Mouse (Mus musculus): ENCODE measurements around the gene Nuak2. TPM values are rescaled to one million over a fixed set of nuclear protein-coding genes. Genes with fewer than 3 reads are reported as not detected.

Gene Nuak2
- total RNA-seq, 2 experiments from 2014 or later: 1.6 to 1.7 TPM

DNA sequence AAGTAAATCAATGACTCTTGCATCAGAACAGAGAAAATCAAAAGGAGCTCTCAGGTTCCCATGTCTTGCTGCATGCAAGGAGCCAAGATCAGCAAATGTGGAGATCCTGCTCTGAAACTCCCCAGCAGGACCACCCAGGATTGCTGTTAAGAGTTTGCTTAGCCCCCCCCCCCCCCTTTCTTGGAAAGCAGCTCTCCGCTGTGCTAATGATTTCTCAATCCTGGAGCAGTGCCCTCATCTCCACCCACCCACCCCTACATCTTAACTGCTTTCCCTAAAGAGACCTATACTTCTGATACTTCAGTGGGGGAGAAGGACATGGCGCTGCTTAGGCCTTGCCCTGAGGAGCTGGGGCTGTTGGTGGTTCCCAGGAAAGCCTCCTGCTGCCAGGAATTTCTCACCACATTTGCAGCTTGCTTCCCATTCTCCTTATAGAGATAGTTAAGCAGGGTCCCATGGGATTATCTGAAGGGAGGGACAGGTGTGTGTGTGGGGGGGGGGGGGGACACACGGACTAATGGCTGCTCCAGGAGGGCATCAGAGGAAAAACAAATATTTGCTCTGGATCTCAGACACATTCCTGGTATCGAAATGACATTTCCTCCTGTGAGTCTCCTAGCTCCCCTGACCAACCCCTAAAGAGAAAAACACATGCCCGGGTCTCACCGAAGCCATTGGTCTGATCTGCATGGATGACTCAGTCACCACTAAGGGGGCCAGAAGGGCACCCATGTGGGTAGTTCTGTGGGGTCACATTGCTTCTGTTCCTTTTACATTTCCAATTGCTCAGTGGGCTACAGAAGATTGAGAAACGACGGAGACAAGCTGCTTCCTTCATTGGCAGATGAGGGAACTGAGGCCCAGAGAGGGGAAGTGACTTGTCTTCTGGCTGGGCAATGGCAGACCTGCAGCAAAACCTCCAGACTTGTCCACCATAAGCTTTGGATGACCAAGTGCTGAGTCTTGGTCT lies 2.3 kb downstream of the Nuak2 start:
- DNase-seq (ENCODE audit: low spot score in 2 of 2): no peak
- intact Hi-C loops (cut with DNase I): no loop called here

DNA sequence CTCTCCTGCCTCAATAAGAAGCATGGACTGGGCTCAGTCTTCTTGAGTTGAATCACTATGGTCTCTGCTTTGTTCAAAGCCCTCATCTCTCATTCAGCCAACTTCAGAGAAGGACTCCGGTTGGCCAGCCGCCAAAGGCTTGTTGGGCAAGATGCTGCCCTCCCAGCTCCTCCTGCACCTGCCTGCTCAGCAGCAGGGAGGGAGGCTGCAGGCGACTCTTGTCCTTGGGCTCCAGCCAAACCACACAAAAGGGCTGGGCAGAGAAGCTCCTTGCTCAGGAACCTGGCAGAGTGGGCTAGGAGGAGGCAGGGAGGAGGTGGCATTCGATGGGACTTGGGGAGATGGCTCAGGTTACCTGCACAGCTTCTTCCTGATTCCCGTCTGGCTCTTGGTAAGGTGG lies 3.3 kb downstream of the Nuak2 start:
- intact Hi-C loops (cut with DNase I): no loop called here
- peak in 1 of 2 experiments; percentile 38 for DNase-seq (ENCODE audit: low spot score in 2 of 2)

DNA sequence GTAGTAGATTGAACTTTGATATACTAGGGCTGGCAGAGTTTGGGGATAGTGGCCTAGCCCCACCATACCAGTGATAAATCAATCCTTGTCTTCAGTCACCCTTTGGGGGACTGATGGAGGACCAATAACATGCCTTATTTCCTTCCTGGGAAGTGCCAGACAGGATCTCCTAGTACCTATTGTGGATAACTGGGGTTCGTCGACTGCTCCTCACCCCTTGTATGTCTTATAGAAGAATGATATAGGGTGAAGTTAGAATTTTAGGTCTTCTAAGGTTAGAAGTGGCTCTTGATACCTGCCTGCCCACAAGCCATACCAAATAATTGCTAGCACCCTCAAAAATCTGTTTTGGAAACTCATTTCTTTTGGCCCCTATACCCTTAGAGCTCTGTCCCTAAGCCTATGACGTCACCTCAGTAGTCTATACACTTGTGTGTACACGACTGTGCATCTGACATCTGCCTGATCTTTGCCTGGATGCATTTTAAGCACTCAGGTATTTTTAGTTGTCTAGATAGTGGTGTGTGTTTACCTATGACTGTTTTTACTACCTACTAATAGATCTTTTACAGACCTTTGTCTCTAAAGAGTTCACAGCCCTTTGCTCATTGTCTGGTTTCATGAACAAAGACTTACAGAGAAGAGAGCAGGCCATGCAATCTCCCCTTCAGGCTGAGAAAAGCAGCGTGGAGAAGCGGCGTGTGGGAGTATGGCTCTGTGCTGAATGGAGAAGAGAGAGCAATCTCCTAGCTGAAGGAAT lies 6.1 kb downstream of the Nuak2 start:
- intact Hi-C loops (cut with DNase I): no loop called here
- no peak for DNase-seq (ENCODE audit: low spot score in 2 of 2)

- intact Hi-C loops (cut with DNase I): no loop called here
- no peak for DNase-seq (ENCODE audit: low spot score in 2 of 2)
Observed at GRCm38 (mm10) chr1:132322711-132323542, 7.0 kb downstream of the Nuak2 start.

- no peak for DNase-seq (ENCODE audit: low spot score in 2 of 2)
- intact Hi-C loops (cut with DNase I): no loop called here
Observed at GRCm38 (mm10) chr1:132326777-132327176, 10.9 kb downstream of the Nuak2 start.

DNA sequence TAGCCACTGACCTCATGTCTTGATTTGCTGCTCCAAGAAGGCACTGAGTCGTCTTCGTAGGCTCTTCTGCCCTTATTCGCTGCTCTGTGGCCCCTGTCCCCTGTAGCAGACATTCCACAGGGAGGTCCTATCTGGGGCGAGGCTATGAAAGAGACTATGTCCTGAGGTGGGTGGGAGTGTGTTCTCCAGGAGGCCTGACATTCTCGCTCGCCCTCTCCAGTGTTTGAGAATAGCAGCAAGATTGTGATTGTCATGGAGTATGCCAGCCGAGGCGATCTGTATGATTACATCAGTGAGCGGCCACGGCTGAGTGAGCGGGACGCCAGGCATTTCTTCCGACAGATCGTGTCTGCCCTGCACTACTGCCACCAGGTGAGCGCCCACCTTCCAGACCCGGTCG lies 11.6 kb downstream of the Nuak2 start:
- no peak for DNase-seq (ENCODE audit: low spot score in 2 of 2)
- intact Hi-C loops (cut with DNase I): no loop called here

DNA sequence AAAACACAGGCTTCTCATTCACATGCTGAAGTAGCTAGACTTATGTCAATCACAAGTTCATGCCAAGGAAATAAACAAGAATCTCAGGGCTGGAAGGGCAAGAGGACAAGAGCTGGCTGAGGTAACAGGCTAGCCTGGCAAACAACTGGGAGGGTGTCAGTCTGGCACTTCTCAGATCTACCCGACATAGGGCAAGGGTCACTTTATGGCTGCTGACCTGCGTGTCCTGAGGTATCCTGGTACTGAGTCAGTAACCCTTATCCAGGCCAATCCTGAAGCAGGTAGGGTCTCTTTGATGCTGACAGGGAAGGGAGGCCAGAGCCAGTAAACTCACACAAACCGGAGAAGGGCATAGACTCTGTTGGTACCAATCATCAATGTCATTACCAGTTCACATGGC lies 12.6 kb downstream of the Nuak2 start:
- DNase-seq (ENCODE audit: low spot score in 2 of 2): no peak
- intact Hi-C loops (cut with DNase I): no loop called here

DNA sequence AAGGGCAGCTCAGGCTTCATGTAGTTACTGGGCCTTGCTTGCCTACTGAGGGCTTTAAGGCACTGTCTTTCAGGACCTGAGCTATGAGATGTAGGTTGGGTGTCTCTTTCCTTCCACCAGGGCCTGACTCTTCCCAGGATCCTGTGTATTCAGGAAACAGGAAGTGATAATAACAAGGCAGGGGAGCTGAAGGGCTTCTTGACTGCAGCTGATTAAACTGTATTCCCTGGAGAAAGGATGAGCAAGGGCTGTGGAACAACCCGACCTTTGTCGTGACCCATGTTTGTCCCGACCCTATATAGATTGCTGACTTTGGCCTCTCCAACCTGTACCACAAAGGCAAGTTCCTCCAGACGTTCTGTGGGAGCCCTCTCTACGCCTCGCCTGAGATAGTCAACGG lies 13.7 kb downstream of the Nuak2 start:
- intact Hi-C loops (cut with DNase I): no loop called here

GRCm38 (mm10) chr1:132330397-132330796 lies 14.5 kb downstream of the Nuak2 start:
- intact Hi-C loops (cut with DNase I): no loop called here
- no peak for DNase-seq (ENCODE audit: low spot score in 2 of 2)

More for the DNA sequence above, 13.7 kb downstream of the Nuak2 start:
- no peak for DNase-seq (ENCODE audit: low spot score in 2 of 2)

GRCm38 (mm10) chr1:132331283-132331682 lies 15.4 kb downstream of the Nuak2 start:
- intact Hi-C loops (cut with DNase I): no loop called here
- no peak for DNase-seq (ENCODE audit: low spot score in 2 of 2)

- intact Hi-C loops (cut with DNase I): no loop called here
- DNase-seq (ENCODE audit: low spot score in 2 of 2): no peak
Observed at GRCm38 (mm10) chr1:132333201-132333600, 17.3 kb downstream of the Nuak2 start.

DNA sequence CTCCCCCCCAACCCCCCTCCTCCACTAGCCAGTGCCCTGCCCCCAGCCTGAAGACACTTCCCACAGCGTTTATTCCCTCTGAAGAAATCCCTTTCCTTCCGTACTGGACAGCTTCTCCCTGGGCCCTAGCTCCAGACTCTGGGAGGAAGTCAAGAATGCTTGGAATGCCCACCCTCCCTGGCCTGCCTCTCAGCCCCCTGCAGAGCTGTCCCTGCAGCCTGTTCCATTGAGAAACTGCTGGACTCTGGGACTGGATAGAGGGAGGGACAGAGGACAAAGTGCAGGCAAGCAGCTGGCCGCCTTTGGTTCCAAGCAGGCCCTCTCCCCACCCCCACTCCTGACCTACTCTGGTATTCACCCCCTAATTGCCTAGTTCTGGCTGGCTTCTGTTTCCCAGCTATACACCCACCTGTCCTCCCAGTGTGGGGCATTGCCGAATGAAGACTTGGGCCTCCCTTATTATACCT lies 17.8 kb downstream of the Nuak2 start:
- no peak for DNase-seq (ENCODE audit: low spot score in 2 of 2)
- intact Hi-C loops (cut with DNase I): no loop called here

GRCm38 (mm10) chr1:132334178-132334801 lies 18.4 kb downstream of the Nuak2 start:
- intact Hi-C loops (cut with DNase I): no loop called here
- no peak for DNase-seq (ENCODE audit: low spot score in 2 of 2)

- DNase-seq (ENCODE audit: low spot score in 2 of 2): no peak
- intact Hi-C loops (cut with DNase I): no loop called here
Observed at GRCm38 (mm10) chr1:132335378-132335965, 19.5 kb downstream of the Nuak2 start.

DNA sequence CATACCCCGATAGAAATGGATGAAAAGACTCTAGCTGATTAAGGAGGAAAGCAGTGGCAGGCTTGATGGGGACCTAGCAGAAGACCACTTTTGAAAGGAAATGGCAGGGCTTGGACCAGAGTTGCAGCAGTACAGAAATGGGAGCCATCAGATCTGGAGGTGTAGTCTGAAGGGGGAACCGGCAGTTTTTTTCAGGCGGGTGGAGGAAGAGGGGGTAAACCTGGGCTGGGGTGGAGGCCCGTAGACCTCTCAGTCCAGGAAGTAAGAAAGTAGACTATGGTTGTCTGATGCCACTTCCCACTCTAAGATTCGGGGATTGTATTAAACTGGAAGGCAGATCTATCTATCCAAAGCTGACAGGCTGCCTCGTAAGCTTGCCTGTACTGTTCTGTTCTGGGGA lies 21.0 kb downstream of the Nuak2 start:
- DNase-seq (ENCODE audit: low spot score in 2 of 2): no peak
- intact Hi-C loops (cut with DNase I): no loop called here

- intact Hi-C loops (cut with DNase I): no loop called here
- DNase-seq (ENCODE audit: low spot score in 2 of 2): no peak
Observed at GRCm38 (mm10) chr1:132338027-132338660, 22.2 kb downstream of the Nuak2 start.

DNA sequence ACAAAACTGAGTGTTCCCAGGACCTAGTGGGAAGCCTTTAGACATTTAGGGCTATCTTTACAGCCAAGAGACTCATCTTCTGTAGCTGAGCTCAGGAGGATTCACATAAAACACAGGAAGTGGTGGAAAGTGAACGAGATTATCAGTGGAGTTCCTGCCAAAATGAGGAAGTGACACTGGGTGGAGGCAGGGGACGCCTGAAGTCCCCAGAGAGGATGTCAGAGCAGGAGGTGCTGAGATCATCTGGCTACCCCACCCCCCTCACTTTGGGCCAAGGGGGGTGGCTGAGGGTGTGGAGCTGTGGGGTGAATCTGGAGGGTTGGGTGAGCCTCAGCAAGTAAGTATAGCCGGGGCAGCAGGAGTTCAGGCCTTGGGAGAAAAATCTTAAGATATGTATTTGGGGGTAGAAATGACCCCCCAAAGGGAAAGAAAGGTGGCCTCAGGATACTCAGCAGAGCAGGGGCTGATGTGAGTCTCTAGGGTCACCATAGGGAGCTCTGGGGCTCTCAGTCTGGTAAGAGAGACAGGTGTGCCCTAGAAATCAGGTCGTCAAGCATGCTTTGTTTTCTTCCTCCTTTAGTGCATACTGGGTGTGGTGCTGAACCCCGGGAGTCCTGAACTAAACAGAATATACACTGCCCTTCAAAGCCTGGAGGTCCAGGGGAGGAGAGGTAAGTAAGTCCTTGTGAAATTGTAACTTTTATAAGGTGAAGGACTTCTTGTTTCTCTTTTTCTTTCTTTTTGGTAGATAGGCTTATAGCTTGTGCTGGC lies 26.0 kb downstream of the Nuak2 start:
- no peak for DNase-seq (ENCODE audit: low spot score in 2 of 2)

GRCm38 (mm10) chr1:132342518-132342917 lies 26.6 kb downstream of the Nuak2 start:
- intact Hi-C loops (cut with DNase I): no loop called here
- no peak for DNase-seq (ENCODE audit: low spot score in 2 of 2)

More for the DNA sequence above, 26.0 kb downstream of the Nuak2 start:
- intact Hi-C loops (cut with DNase I): no loop called here
